Mouse (Mus musculus) forebrain, embryonic 16.5 days (tissue): ENCODE results near the gene Gm7271. TPM values are rescaled to one million over a fixed set of nuclear protein-coding genes. Genes with fewer than 3 reads are reported as not detected.

Source experiments
- ATAC-seq: fragments of 200-750 bp; cut with Nextera tagmentation; 2 replicates; pipeline ENCODE4 v1.8.0; 2017; ENCODE audit warnings: mild to moderate bottlenecking, moderate library complexity
- H3K27ac ChIP-seq: fragments of 300-500 bp; sonication (generic); 2 replicates; pipeline ENCODE4 v1.5.1; 2014; ENCODE audit warnings: low read length, control low read depth
- H3K27me3 ChIP-seq: fragments of 300-500 bp; sonication (generic); replicated peaks from 2 replicates; pipeline ENCODE4 v1.6.1; 2014; ENCODE audit warnings: low read length; ENCODE audit not compliant: control insufficient read depth, insufficient read depth
- H3K36me3 ChIP-seq: fragments of 300-500 bp; sonication (generic); 2 replicates; pipeline ENCODE4 v1.6.1; 2014; ENCODE audit not compliant: control insufficient read depth, insufficient read depth
- H3K4me1 ChIP-seq: fragments of 300-500 bp; sonication (generic); replicated peaks from 2 replicates; pipeline ENCODE4 v1.6.1; 2014; ENCODE audit warnings: low read length; ENCODE audit not compliant: control insufficient read depth, insufficient read depth
- H3K4me2 ChIP-seq: fragments of 300-500 bp; sonication (generic); 2 replicates; pipeline ENCODE4 v1.6.1; 2014; ENCODE audit warnings: mild to moderate bottlenecking, low read length, control low read depth
- H3K4me3 ChIP-seq: fragments of 300-500 bp; sonication (generic); replicated peaks from 2 replicates; pipeline ENCODE4 v1.5.1; 2014; ENCODE audit warnings: mild to moderate bottlenecking, low read length, control low read depth
- H3K9ac ChIP-seq: fragments of 300-500 bp; sonication (generic); replicated peaks from 2 replicates; pipeline ENCODE4 v1.6.1; 2014; ENCODE audit warnings: low read depth, low read length, control low read depth
- H3K9me3 ChIP-seq: fragments of 300-500 bp; sonication (generic); 2 replicates; pipeline ENCODE4 v1.6.1; 2016; ENCODE audit warnings: low read length; ENCODE audit not compliant: control insufficient read depth
- WGBS: fragments of 180-500 bp; shearing (Covaris S2); extraction: QIAGEN DNeasy Blood & Tissue Kit; methylation state at CpG from one replicate; pipeline ENCODE4 v1.1.7; 2014; 5-methylcytosine and 5-hydroxymethylcytosine counted together
- polyA plus RNA-seq: library from polyadenylated mRNA; unstranded; fragments of >200 nt; fragmentation: Nextera tagmentation; extraction: Ambion mirVana; gene quantifications from 2 replicates; pipeline ENCODE4 v1.2.1, GENCODE M21; 2015

Gm7271 gene
- polyA plus RNA-seq, 1 experiment from 2014 or later, result not detected

- H3K27ac ChIP-seq, result no peak overlapping the region
- H3K27me3 ChIP-seq, result no peaks in the 10 kb centered on the region
- no peak overlapping the region for H3K4me3 ChIP-seq
- H3K4me1 ChIP-seq, result no peaks in the 10 kb centered on the region
- H3K9ac ChIP-seq, result no peak overlapping the region
- ATAC-seq, result no peak
- H3K4me2 ChIP-seq, result no peak overlapping the region
- H3K36me3 ChIP-seq, result peaks cover 8% of the 10 kb centered on the region
- no peaks in the 10 kb centered on the region for H3K9me3 ChIP-seq
- WGBS, result 94% methylated on average over 8 of the region's 8 CpGs
Observed at GRCm38 (mm10) chr5:76550426-76550825, 66.6 kb downstream of the Gm7271 start.

- no peaks in the 10 kb centered on the region for H3K9me3 ChIP-seq
- no peak for ATAC-seq
- H3K4me3 ChIP-seq, result no peak overlapping the region
- no peak overlapping the region for H3K9ac ChIP-seq
- H3K4me1 ChIP-seq, result no peaks in the 10 kb centered on the region
- H3K4me2 ChIP-seq, result no peak overlapping the region
- no peaks in the 10 kb centered on the region for H3K27me3 ChIP-seq
- WGBS, result 21% methylated on average over 3 of the region's 3 CpGs
- no peak overlapping the region for H3K27ac ChIP-seq
- H3K36me3 ChIP-seq, result peaks cover 43% of the 10 kb centered on the region
Observed at GRCm38 (mm10) chr5:76565321-76565720, 81.5 kb downstream of the Gm7271 start.

Other genes with a start within 250 kb of the Gm7271 start
- gene Clock, start 179.2 kb upstream of the Gm7271 start, polyA plus RNA-seq, result 13.0 and 16.7 TPM in 2 replicates
- not detected in 2 replicates for gene Pdcl2, start 152.9 kb upstream of the Gm7271 start, polyA plus RNA-seq
- gene Nmu, start 120.3 kb upstream of the Gm7271 start, polyA plus RNA-seq, result not detected in 2 replicates
- gene Exoc1, start 45.3 kb downstream of the Gm7271 start, polyA plus RNA-seq, result 68.6 and 74.0 TPM in 2 replicates
- gene Cep135, start 104.7 kb downstream of the Gm7271 start, polyA plus RNA-seq, result 5.0 and 5.4 TPM in 2 replicates
- gene C530008M17Rik, start 172.5 kb downstream of the Gm7271 start, polyA plus RNA-seq, result 74.6 and 77.0 TPM in 2 replicates